Mouse (Mus musculus) neural tube, embryonic 11.5 days (tissue): ENCODE data around the gene Lrrc42. TPM values are rescaled to one million over a fixed set of nuclear protein-coding genes. Genes with fewer than 3 reads are reported as not detected.

Experiments
- ATAC-seq: fragments of 200-750 bp; cut with Nextera tagmentation; 2 replicates; pipeline ENCODE4 v1.8.0; 2017; ENCODE audit warnings: moderate number of reproducible peaks, mild to moderate bottlenecking, moderate TSS enrichment, moderate library complexity; ENCODE audit not compliant: insufficient read depth, low FRiP score, low TSS enrichment
- DNase-seq: peaks from one replicate; pipeline ENCODE4 v3.0.0-alpha.2; 2015; ENCODE audit warnings: low spot score
- H3K27ac ChIP-seq: fragments of 300-500 bp; sonication (generic); 2 replicates; pipeline ENCODE4 v1.5.1; 2014; ENCODE audit warnings: low read depth, mild to moderate bottlenecking, low read length
- H3K27me3 ChIP-seq: fragments of 300-500 bp; sonication (generic); 2 replicates; pipeline ENCODE4 v1.6.1; 2014; ENCODE audit warnings: mild to moderate bottlenecking, low read length, mixed read lengths; ENCODE audit not compliant: control insufficient read depth, insufficient read depth
- H3K36me3 ChIP-seq: fragments of 300-500 bp; sonication (generic); 2 replicates; pipeline ENCODE4 v1.6.1; 2014; ENCODE audit warnings: mild to moderate bottlenecking, low read length, moderate library complexity, mixed read lengths; ENCODE audit not compliant: control insufficient read depth, insufficient read depth
- H3K4me1 ChIP-seq: fragments of 300-500 bp; sonication (generic); 2 replicates; pipeline ENCODE4 v1.6.1; 2014; ENCODE audit warnings: low read length, mixed read lengths; ENCODE audit not compliant: control insufficient read depth, insufficient read depth
- H3K4me2 ChIP-seq: fragments of 300-500 bp; sonication (generic); 2 replicates; pipeline ENCODE4 v1.6.1; 2014; ENCODE audit warnings: low read depth, mild to moderate bottlenecking, moderate library complexity
- H3K4me3 ChIP-seq: fragments of 300-500 bp; sonication (generic); 2 replicates; pipeline ENCODE4 v1.5.1; 2014; ENCODE audit warnings: low read depth, low read length
- H3K9ac ChIP-seq: fragments of 300-500 bp; sonication (generic); 2 replicates; pipeline ENCODE4 v1.6.1; 2014; ENCODE audit warnings: mild to moderate bottlenecking, low read length
- H3K9me3 ChIP-seq: fragments of 300-500 bp; sonication (generic); 2 replicates; pipeline ENCODE4 v1.6.1; 2016; ENCODE audit warnings: low read length; ENCODE audit not compliant: control insufficient read depth
- WGBS: fragments of 180-500 bp; shearing (Covaris S2); extraction: QIAGEN DNeasy Blood & Tissue Kit; methylation state at CpG from one replicate; pipeline ENCODE4 v1.1.7; 2014; 5-methylcytosine and 5-hydroxymethylcytosine counted together
- polyA plus RNA-seq: library from polyadenylated mRNA; unstranded; fragments of >200 nt; fragmentation: Nextera tagmentation; extraction: Ambion mirVana; gene quantifications from 2 replicates; pipeline ENCODE4 v1.2.1, GENCODE M21; 2014

The Lrrc42 gene
- polyA plus RNA-seq, 1 experiment from 2014 or later, result 81.8 TPM

GRCm38 (mm10) chr4:107260001-107260400, 6.7 kb upstream of the Lrrc42 start:
- no peak for DNase-seq
- Histone ChIP-seq H3K36me3 (no peaks in the 10 kb centered on the region), H3K9ac (no peak overlapping the region), H3K4me3 (no peak overlapping the region), H3K4me1 (no peaks in the 10 kb centered on the region), H3K27ac (no peak overlapping the region), H3K9me3 (no peaks in the 10 kb centered on the region), H3K27me3 (no peaks in the 10 kb centered on the region), H3K4me2 (no peak overlapping the region)
- ATAC-seq, result no peak
- 76% methylated on average over 4 of the region's 4 CpGs for WGBS

- ATAC-seq (no peak), DNase-seq (no peak)
- H3K27ac ChIP-seq, result peak overlapping the region; percentile 86
- 20% methylated on average over 3 of the region's 3 CpGs for WGBS
- H3K9me3 ChIP-seq, result no peaks in the 10 kb centered on the region
- H3K36me3 ChIP-seq, result no peaks in the 10 kb centered on the region
- H3K4me3 ChIP-seq, result peak overlapping the region; percentile 67
- peaks cover 11% of the 10 kb centered on the region for H3K4me1 ChIP-seq
- H3K4me2 ChIP-seq, result peak overlapping the region; percentile 56
- no peaks in the 10 kb centered on the region for H3K27me3 ChIP-seq
- H3K9ac ChIP-seq, result peak overlapping the region; percentile 73
These were observed 1.1 kb upstream of the Lrrc42 start for GRCm38 (mm10) chr4:107254414-107254813.

- Histone ChIP-seq H3K4me2 (peak overlapping the region; percentile 68), H3K9ac (peak overlapping the region; percentile 63), H3K4me1 (peaks cover 17% of the 10 kb centered on the region), H3K36me3 (no peaks in the 10 kb centered on the region), H3K9me3 (no peaks in the 10 kb centered on the region), H3K4me3 (peak overlapping the region; percentile 67), H3K27me3 (no peaks in the 10 kb centered on the region), H3K27ac (no peak overlapping the region)
- under 1% methylated on average over 11 of the region's 11 CpGs for WGBS
- DNase-seq (peak; percentile 12), ATAC-seq (no peak)
These were observed 810 bp downstream of the Lrrc42 start for GRCm38 (mm10) chr4:107252522-107252921.

GRCm38 (mm10) chr4:107250494-107250893, 2.8 kb downstream of the Lrrc42 start:
- Histone ChIP-seq H3K4me3 (no peak overlapping the region), H3K36me3 (no peaks in the 10 kb centered on the region), H3K27me3 (no peaks in the 10 kb centered on the region), H3K27ac (no peak overlapping the region), H3K9me3 (no peaks in the 10 kb centered on the region), H3K4me2 (no peak overlapping the region), H3K4me1 (peaks cover 17% of the 10 kb centered on the region), H3K9ac (no peak overlapping the region)
- ATAC-seq (no peak), DNase-seq (peak; percentile 32)
- 34% methylated on average over 4 of the region's 4 CpGs for WGBS

- H3K27ac ChIP-seq, result no peak overlapping the region
- no peak overlapping the region for H3K4me2 ChIP-seq
- H3K4me3 ChIP-seq, result no peak overlapping the region
- WGBS, result 35% methylated on average over 2 of the region's 2 CpGs
- ATAC-seq (no peak), DNase-seq (no peak)
- H3K36me3 ChIP-seq, result no peaks in the 10 kb centered on the region
- no peaks in the 10 kb centered on the region for H3K9me3 ChIP-seq
- H3K27me3 ChIP-seq, result no peaks in the 10 kb centered on the region
- peaks cover 17% of the 10 kb centered on the region for H3K4me1 ChIP-seq
- H3K9ac ChIP-seq, result no peak overlapping the region
These were observed 3.9 kb downstream of the Lrrc42 start for GRCm38 (mm10) chr4:107249471-107249870.

GRCm38 (mm10) chr4:107248061-107248460, 5.3 kb downstream of the Lrrc42 start:
- DNase-seq (no peak), ATAC-seq (no peak)
- Histone ChIP-seq H3K4me3 (no peak overlapping the region), H3K27me3 (no peaks in the 10 kb centered on the region), H3K9ac (no peak overlapping the region), H3K9me3 (no peaks in the 10 kb centered on the region), H3K4me2 (no peak overlapping the region), H3K36me3 (no peaks in the 10 kb centered on the region), H3K27ac (no peak overlapping the region), H3K4me1 (peaks cover 14% of the 10 kb centered on the region)
- WGBS, result 94% methylated on average over 3 of the region's 3 CpGs

GRCm38 (mm10) chr4:107247110-107247509, 6.2 kb downstream of the Lrrc42 start:
- Histone ChIP-seq H3K9me3 (no peaks in the 10 kb centered on the region), H3K4me3 (no peak overlapping the region), H3K27me3 (no peaks in the 10 kb centered on the region), H3K36me3 (no peaks in the 10 kb centered on the region), H3K4me1 (peaks cover 12% of the 10 kb centered on the region), H3K4me2 (no peak overlapping the region), H3K9ac (no peak overlapping the region; the same call in 1 of the 2 replicates), H3K27ac (no peak overlapping the region)
- DNase-seq, result no peak
- no peak for ATAC-seq
- WGBS, result 88% methylated on average over 9 of the region's 9 CpGs

- H3K4me1 ChIP-seq, result peaks cover 9% of the 10 kb centered on the region
- ATAC-seq, result no peak
- no peak overlapping the region for H3K27ac ChIP-seq
- H3K36me3 ChIP-seq, result no peaks in the 10 kb centered on the region
- no peaks in the 10 kb centered on the region for H3K27me3 ChIP-seq
- WGBS, result 90% methylated on average over 1 of the region's 1 CpGs
- H3K9ac ChIP-seq, result no peak overlapping the region
- H3K9me3 ChIP-seq, result no peaks in the 10 kb centered on the region
- no peak overlapping the region for H3K4me3 ChIP-seq
- DNase-seq, result no peak
- no peak overlapping the region for H3K4me2 ChIP-seq
These were observed 7.3 kb downstream of the Lrrc42 start for GRCm38 (mm10) chr4:107246040-107246439.

GRCm38 (mm10) chr4:107245368-107245767, 8.0 kb downstream of the Lrrc42 start:
- WGBS, result 82% methylated on average over 2 of the region's 2 CpGs
- Histone ChIP-seq H3K4me1 (peaks cover 8% of the 10 kb centered on the region), H3K36me3 (0 out of 2 replicates have a peak, but pooled peaks cover 4% of the 10 kb centered on the region), H3K9ac (no peak overlapping the region), H3K27me3 (no peaks in the 10 kb centered on the region), H3K27ac (no peak overlapping the region), H3K4me3 (no peak overlapping the region), H3K9me3 (no peaks in the 10 kb centered on the region), H3K4me2 (no peak overlapping the region)
- DNase-seq (no peak), ATAC-seq (no peak)
